Mouse (Mus musculus) embryo, embryonic 10.5 days (tissue): Measurements from ENCODE around the gene Kcnq1.

Experiments used
- DNase-seq: peaks from one replicate; pipeline ENCODE4 v3.0.0-alpha.2; 2015; ENCODE audit warnings: low spot score

Kcnq1 gene

GRCm38 (mm10) chr7:143093847-143094246 lies 12.3 kb upstream of the Kcnq1 start:
- no peak for DNase-seq

GRCm38 (mm10) chr7:143094592-143095553 lies 11.3 kb upstream of the Kcnq1 start, which contains the start of gene Trpm5:
Gene Trpm5, minus strand, starts transcription at chr7:143094642.
- peak; percentile 83 for DNase-seq

- DNase-seq = no peak
Observed at GRCm38 (mm10) chr7:143095554-143095907, 10.6 kb upstream of the Kcnq1 start.

- DNase-seq = no peak
Observed at GRCm38 (mm10) chr7:143100759-143101158, 5.4 kb upstream of the Kcnq1 start.

- no peak for DNase-seq
Observed at GRCm38 (mm10) chr7:143105258-143105897, 784 bp upstream of the Kcnq1 start.

- DNase-seq = peak; percentile 33
Observed at GRCm38 (mm10) chr7:143106672-143107465, 707 bp downstream of the Kcnq1 start.

GRCm38 (mm10) chr7:143108200-143108599 lies 2.0 kb downstream of the Kcnq1 start:
- DNase-seq = no peak

GRCm38 (mm10) chr7:143108996-143109660 lies 3.0 kb downstream of the Kcnq1 start:
- DNase-seq = no peak

- no peak for DNase-seq
Observed at GRCm38 (mm10) chr7:143109696-143110095, 3.5 kb downstream of the Kcnq1 start.

- DNase-seq = no peak
Observed at GRCm38 (mm10) chr7:143110803-143111202, 4.6 kb downstream of the Kcnq1 start.

- no peak for DNase-seq
Observed at GRCm38 (mm10) chr7:143111719-143112118, 5.6 kb downstream of the Kcnq1 start.

GRCm38 (mm10) chr7:143112395-143112794 lies 6.2 kb downstream of the Kcnq1 start:
- no peak for DNase-seq

- DNase-seq = no peak
Observed at GRCm38 (mm10) chr7:143114773-143115172, 8.6 kb downstream of the Kcnq1 start.

GRCm38 (mm10) chr7:143116521-143116920 lies 10.4 kb downstream of the Kcnq1 start:
- DNase-seq = no peak

- DNase-seq = no peak
Observed at GRCm38 (mm10) chr7:143119407-143119806, 13.2 kb downstream of the Kcnq1 start.

GRCm38 (mm10) chr7:143119826-143120225 lies 13.7 kb downstream of the Kcnq1 start:
- no peak for DNase-seq

- no peak for DNase-seq
Observed at GRCm38 (mm10) chr7:143122191-143122590, 16.0 kb downstream of the Kcnq1 start.

- peak; percentile 83 for DNase-seq
Observed at GRCm38 (mm10) chr7:143123876-143124669, 17.9 kb downstream of the Kcnq1 start.

- DNase-seq = no peak
Observed at GRCm38 (mm10) chr7:143124902-143125301, 18.7 kb downstream of the Kcnq1 start.

- DNase-seq = no peak
Observed at GRCm38 (mm10) chr7:143132815-143133214, 26.7 kb downstream of the Kcnq1 start.

GRCm38 (mm10) chr7:143136125-143136524 lies 30.0 kb downstream of the Kcnq1 start:
- DNase-seq = no peak
